ENCODE assay signal across 8 mouse cellular contexts in the genomic region with DNA sequence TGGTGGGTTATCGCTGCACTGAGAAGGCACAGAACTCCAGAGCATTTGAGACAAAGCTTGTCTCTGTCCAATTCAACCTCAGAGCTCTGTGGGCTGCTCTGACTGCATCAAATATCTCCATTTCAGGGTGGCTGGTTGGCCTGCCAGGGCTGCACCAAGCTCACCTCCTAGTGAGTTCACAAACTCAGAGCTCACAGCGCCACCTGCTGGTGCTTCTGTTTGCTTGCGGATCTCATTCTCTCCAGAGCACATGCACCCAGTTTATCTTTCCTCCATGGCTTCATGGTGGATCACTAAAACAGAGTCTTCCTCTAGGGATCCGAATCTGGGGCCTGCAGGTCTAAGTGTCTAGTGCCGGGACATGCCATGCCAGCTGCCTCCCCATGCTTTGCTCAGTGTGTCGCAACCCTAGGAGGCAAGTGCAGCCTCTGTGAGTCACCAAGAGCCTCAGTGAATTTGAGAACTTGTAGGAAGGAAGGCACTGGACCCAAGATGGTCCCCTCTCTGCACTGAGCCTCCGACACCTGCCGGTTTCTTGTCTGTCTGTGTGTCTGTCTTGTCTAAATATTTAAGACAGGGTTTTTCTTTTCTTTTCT. TPM values are rescaled to one million over a fixed set of nuclear protein-coding genes. Genes with fewer than 3 reads are reported as not detected.
DNase-seq lines count a peak whose midpoint lies in the region; ATAC-seq lines count a peak whose summit lies in the region.

No protein-coding gene starts in this region.

- H3K9me3 ChIP-seq in forebrain, embryonic 10.5 days: no peaks in the 10 kb centered on the region
- H3K9me3 ChIP-seq in forebrain, embryonic 16.5 days (ENCODE audit: control insufficient read depth, low read length): no peaks in the 10 kb centered on the region
- no peaks in the 10 kb centered on the region for H3K9me3 ChIP-seq in hindbrain, embryonic 14.5 days (ENCODE audit: control insufficient read depth, low read length)
- no peaks in the 10 kb centered on the region for H3K9me3 ChIP-seq in midbrain, embryonic 10.5 days (replicated peaks)

- H3K4me1 ChIP-seq in forebrain, embryonic 10.5 days: no peaks in the 10 kb centered on the region
- no peaks in the 10 kb centered on the region for H3K4me1 ChIP-seq in forebrain, embryonic 16.5 days (replicated peaks; ENCODE audit: control insufficient read depth, insufficient read depth, low read length)
- H3K4me1 ChIP-seq in hindbrain, embryonic 14.5 days (replicated peaks; ENCODE audit: control insufficient read depth, insufficient read depth, low read length): no peaks in the 10 kb centered on the region
- no peaks in the 10 kb centered on the region for H3K4me1 ChIP-seq in midbrain, embryonic 10.5 days

- DNase-seq in forebrain, embryonic 10.5 days (ENCODE audit: extremely low spot score, low spot score): peak; percentile 78
- DNase-seq in embryo, embryonic 9.5 days (ENCODE audit: extremely low spot score): peak; percentile 65
- peak; percentile 95 for DNase-seq in hindbrain, embryonic 14.5 days (ENCODE audit: low spot score)
- peak; percentile 31 for DNase-seq in left cerebral cortex, adult 11 months (ENCODE audit: low spot score)
- peak; percentile 79 for DNase-seq in midbrain, embryonic 10.5 days (ENCODE audit: low spot score)
- peak; percentile 80 for DNase-seq in right cerebral cortex, postnatal 14 days

- 32% methylated on average over 8 of the region's 8 CpGs for whole genome bisulfite sequencing in forebrain, embryonic 10.5 days
- WGBS in forebrain, embryonic 16.5 days: 28% methylated on average over 8 of the region's 8 CpGs
- 32% methylated on average over 8 of the region's 8 CpGs for WGBS in hindbrain, embryonic 14.5 days
- WGBS in midbrain, embryonic 10.5 days: 30% methylated on average over 8 of the region's 8 CpGs

- ATAC-seq in forebrain, embryonic 16.5 days: no peak
- ATAC-seq in activated CD4-positive, CD25-positive, alpha-beta regulatory T cell, adult 4 months: peak; percentile 40
- 0 out of 2 replicates have a peak, but pooled peaks have one; percentile 46 for ATAC-seq in hindbrain, embryonic 14.5 days (ENCODE audit: low FRiP score)

- no peak overlapping the region for H3K4me3 ChIP-seq in forebrain, embryonic 10.5 days
- no peak overlapping the region for H3K4me3 ChIP-seq in forebrain, embryonic 16.5 days (replicated peaks; ENCODE audit: low read length)
- H3K4me3 ChIP-seq in hindbrain, embryonic 14.5 days (replicated peaks; ENCODE audit: low read length): no peak overlapping the region
- no peak overlapping the region for H3K4me3 ChIP-seq in midbrain, embryonic 10.5 days

- no peak overlapping the region for H3K4me2 ChIP-seq in forebrain, embryonic 16.5 days (ENCODE audit: low read length)
- no peak overlapping the region for H3K4me2 ChIP-seq in hindbrain, embryonic 14.5 days (replicated peaks)

- H3K36me3 ChIP-seq in forebrain, embryonic 10.5 days (replicated peaks): no peaks in the 10 kb centered on the region
- H3K36me3 ChIP-seq in forebrain, embryonic 16.5 days (ENCODE audit: control insufficient read depth, insufficient read depth): no peaks in the 10 kb centered on the region
- no peaks in the 10 kb centered on the region for H3K36me3 ChIP-seq in hindbrain, embryonic 14.5 days (replicated peaks; ENCODE audit: control insufficient read depth, insufficient read depth)
- H3K36me3 ChIP-seq in midbrain, embryonic 10.5 days: no peaks in the 10 kb centered on the region

- H3K9ac ChIP-seq in forebrain, embryonic 16.5 days (replicated peaks; ENCODE audit: low read depth, low read length): no peak overlapping the region
- H3K9ac ChIP-seq in hindbrain, embryonic 14.5 days: no peak overlapping the region

- H3K27me3 ChIP-seq in forebrain, embryonic 10.5 days (ENCODE audit: poor library complexity, severe bottlenecking): peaks cover 68% of the 10 kb centered on the region
- H3K27me3 ChIP-seq in forebrain, embryonic 16.5 days (replicated peaks; ENCODE audit: control insufficient read depth, insufficient read depth, low read length): no peaks in the 10 kb centered on the region; the same call in 1 of the 2 replicates
- H3K27me3 ChIP-seq in hindbrain, embryonic 14.5 days (ENCODE audit: control insufficient read depth, insufficient read depth, low read length): peaks cover 23% of the 10 kb centered on the region; the same call in 1 of the 2 replicates
- peaks cover 67% of the 10 kb centered on the region for H3K27me3 ChIP-seq in midbrain, embryonic 10.5 days (ENCODE audit: low read depth, poor library complexity, severe bottlenecking)

- no peak overlapping the region for H3K27ac ChIP-seq in forebrain, embryonic 10.5 days
- H3K27ac ChIP-seq in forebrain, embryonic 16.5 days (ENCODE audit: low read length): no peak overlapping the region
- no peak overlapping the region for H3K27ac ChIP-seq in hindbrain, embryonic 14.5 days
- H3K27ac ChIP-seq in midbrain, embryonic 10.5 days (replicated peaks): no peak overlapping the region

RNA-seq across cellular contexts. Expression of gene H2-T3, which starts 3.6 kb away (rescaled TPM):
- polyA plus RNA-seq in forebrain, embryonic 10.5 days (2016; fragmentation: Nextera tagmentation; extraction: Ambion mirVana): not detected in 2 replicates
- polyA plus RNA-seq in forebrain, embryonic 16.5 days (2015; fragmentation: Nextera tagmentation; extraction: Ambion mirVana): not detected in 2 replicates
- polyA plus RNA-seq in activated CD4-positive, CD25-positive, alpha-beta regulatory T cell, adult 4 months (2017; shearing (Covaris generic)): 1 to 10 TPM in 1 of 2 experiments, not detected in 1; 5.7 TPM
- polyA plus RNA-seq in hindbrain, embryonic 14.5 days (2014; fragmentation: Nextera tagmentation; extraction: Ambion mirVana): not detected in 2 replicates
- not detected in 2 replicates for polyA plus RNA-seq in midbrain, embryonic 10.5 days (2016; fragmentation: Nextera tagmentation; extraction: Ambion mirVana)

RNA-seq across cellular contexts. Expression of gene Gm8909, which starts 25.3 kb away (rescaled TPM):
- not detected in 2 replicates for polyA plus RNA-seq in forebrain, embryonic 10.5 days (2016; fragmentation: Nextera tagmentation; extraction: Ambion mirVana)
- not detected in 2 replicates for polyA plus RNA-seq in forebrain, embryonic 16.5 days (2015; fragmentation: Nextera tagmentation; extraction: Ambion mirVana)
- polyA plus RNA-seq in activated CD4-positive, CD25-positive, alpha-beta regulatory T cell, adult 4 months (2017; shearing (Covaris generic)): 1 to 10 TPM; 1.3 to 5.2 TPM
- not detected in 2 replicates for polyA plus RNA-seq in hindbrain, embryonic 14.5 days (2014; fragmentation: Nextera tagmentation; extraction: Ambion mirVana)
- polyA plus RNA-seq in midbrain, embryonic 10.5 days (2016; fragmentation: Nextera tagmentation; extraction: Ambion mirVana): 0.22 TPM in 1 of 2 replicates, not detected in the other

Comparison
In these comparisons a context has a peak if more than half of its experiments do, and no peak if none do; other contexts are left out.
1. DNase-seq: peak in every context shown above with its lines; median percentile 95 in hindbrain, embryonic 14.5 days; 80 in right cerebral cortex, postnatal 14 days; 79 in midbrain, embryonic 10.5 days; 78 in forebrain, embryonic 10.5 days; 65 in embryo, embryonic 9.5 days; 31 in left cerebral cortex, adult 11 months.